Mouse (Mus musculus): Measurements from ENCODE around the gene Abt1. TPM values are rescaled to one million over a fixed set of nuclear protein-coding genes. Genes with fewer than 3 reads are reported as not detected.

Gene Abt1
- 1 to 10 TPM; 8.3 to 8.9 TPM for total RNA-seq (2021)

GRCm38 (mm10) chr13:23423286-23424051, at the start of gene Abt1:
Gene Abt1 (minus strand): TSS chr13:23423866.
- DNase-seq (ENCODE audit: low spot score in 2 of 2), result peak; percentile 96
- intact Hi-C loops (cut with DNase I), result loop anchor here (1.0 kb wide), 1 partner anchor 101 kb away; no protein-coding TSS in a partner anchor

- intact Hi-C loops (cut with DNase I), result loop anchor here (5.0 kb wide), 1 partner anchor 35 kb away; no protein-coding TSS in a partner anchor
These were observed 43.2 kb upstream of the Abt1 start for GRCm38 (mm10) chr13:23466911-23467310.

DNA sequence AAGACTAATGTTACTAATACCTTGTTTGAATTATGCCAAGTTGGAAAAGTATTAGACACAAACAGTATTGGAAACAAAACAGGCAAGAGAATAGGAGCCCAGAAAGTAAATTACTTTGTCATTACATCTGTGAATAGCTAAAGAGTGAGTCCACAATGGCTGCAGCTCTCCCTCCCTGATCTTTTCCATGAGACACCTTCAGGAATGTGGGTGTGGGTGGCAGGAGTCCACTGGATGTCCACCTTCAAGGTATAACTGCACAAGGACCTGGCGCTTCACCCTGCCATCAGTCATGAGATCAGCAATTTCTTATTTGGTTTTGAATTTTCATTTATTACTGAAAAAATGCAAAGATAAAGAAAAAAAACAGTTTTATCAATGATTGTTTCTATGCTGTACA, 42.6 kb upstream of the Abt1 start:
- no peak for DNase-seq (ENCODE audit: low spot score in 2 of 2)
- intact Hi-C loops (cut with DNase I), result loop anchor here (5.0 kb wide), 1 partner anchor 36 kb away; no protein-coding TSS in a partner anchor

More at GRCm38 (mm10) chr13:23466911-23467310, 43.2 kb upstream of the Abt1 start:
- DNase-seq (ENCODE audit: low spot score in 2 of 2), result peak; percentile 73 to 83

- intact Hi-C loops (cut with DNase I), result loop anchor here (5.0 kb wide), 1 partner anchor 37 kb away; no protein-coding TSS in a partner anchor
- DNase-seq (ENCODE audit: low spot score in 2 of 2), result peak in 1 of 2 experiments; percentile 11
These were observed 42.0 kb upstream of the Abt1 start, which contains the start of gene Btn1a1 for GRCm38 (mm10) chr13:23465600-23466109. Gene Btn1a1 (minus strand): TSS chr13:23465901.

GRCm38 (mm10) chr13:23464841-23465366, 41.2 kb upstream of the Abt1 start:
- intact Hi-C loops (cut with DNase I), result loop anchor here (5.0 kb wide), 1 partner anchor 37 kb away; no protein-coding TSS in a partner anchor
- DNase-seq (ENCODE audit: low spot score in 2 of 2), result peak in 1 of 2 experiments; percentile 10

GRCm38 (mm10) chr13:23464224-23464637, 40.6 kb upstream of the Abt1 start:
- peak; percentile 31 for DNase-seq (ENCODE audit: low spot score in 2 of 2)
- intact Hi-C loops (cut with DNase I), result no loop called here

- intact Hi-C loops (cut with DNase I), result no loop called here
- peak; percentile 85 to 94 for DNase-seq (ENCODE audit: low spot score in 2 of 2)
These were observed 39.9 kb upstream of the Abt1 start for GRCm38 (mm10) chr13:23463381-23464223.

- DNase-seq (ENCODE audit: low spot score in 2 of 2), result no peak
- intact Hi-C loops (cut with DNase I), result no loop called here
These were observed 39.0 kb upstream of the Abt1 start for GRCm38 (mm10) chr13:23462669-23463068.

- no peak for DNase-seq (ENCODE audit: low spot score in 2 of 2)
- intact Hi-C loops (cut with DNase I), result no loop called here
These were observed 38.4 kb upstream of the Abt1 start for GRCm38 (mm10) chr13:23462063-23462462.

DNA sequence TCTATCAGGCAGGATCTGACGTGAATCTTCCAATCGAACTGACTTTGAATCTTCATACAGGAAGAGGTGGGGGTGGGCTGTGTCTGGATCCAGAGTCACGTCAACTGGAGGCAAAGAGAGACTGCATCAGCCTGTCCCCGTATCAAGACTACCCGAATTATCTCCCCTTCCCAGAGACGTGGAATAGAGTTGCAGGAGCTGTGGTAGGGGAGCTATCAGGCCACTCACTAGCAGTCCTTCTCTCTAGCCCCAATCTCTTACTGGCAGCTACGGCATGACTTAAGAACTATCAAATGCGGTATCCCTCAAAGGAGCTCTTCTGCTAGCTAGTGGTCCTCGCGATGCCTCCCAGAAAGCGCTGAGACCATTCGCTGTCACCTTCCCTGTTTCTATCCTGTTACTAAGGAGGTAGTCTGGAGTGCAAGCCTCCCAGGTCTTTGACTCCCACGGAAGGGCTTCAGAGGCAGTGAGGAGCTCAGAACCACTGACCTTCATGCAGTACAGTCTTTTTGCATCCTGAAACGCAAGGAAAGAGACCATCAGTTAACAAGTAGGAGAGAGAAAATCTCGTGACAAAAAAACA, 35.7 kb upstream of the Abt1 start:
- DNase-seq (ENCODE audit: low spot score in 2 of 2), result no peak
- intact Hi-C loops (cut with DNase I), result no loop called here

DNA sequence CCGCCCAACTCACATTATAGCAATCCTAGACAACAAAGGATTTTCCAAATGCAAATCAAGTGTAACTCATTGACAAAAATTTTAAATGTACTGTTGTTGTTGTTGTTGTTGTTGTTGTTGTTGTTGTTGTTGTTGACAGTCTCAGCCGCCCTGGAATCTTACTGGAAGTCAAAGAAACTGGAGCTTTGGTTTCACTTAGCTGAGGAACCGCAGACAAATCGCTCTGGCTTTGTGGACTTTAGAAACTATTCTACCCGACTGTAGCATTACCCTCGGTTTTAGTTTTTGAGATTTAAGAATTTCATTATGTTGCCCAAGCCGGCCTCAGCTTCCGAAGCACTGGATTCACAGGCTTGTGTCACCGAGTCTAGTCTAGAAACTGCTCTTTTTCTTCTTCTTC, 30.3 kb upstream of the Abt1 start:
- DNase-seq (ENCODE audit: low spot score in 2 of 2), result no peak
- intact Hi-C loops (cut with DNase I), result no loop called here

GRCm38 (mm10) chr13:23453362-23453862, 29.7 kb upstream of the Abt1 start:
- intact Hi-C loops (cut with DNase I), result no loop called here
- DNase-seq (ENCODE audit: low spot score in 2 of 2), result peak; percentile 82 to 90

DNA sequence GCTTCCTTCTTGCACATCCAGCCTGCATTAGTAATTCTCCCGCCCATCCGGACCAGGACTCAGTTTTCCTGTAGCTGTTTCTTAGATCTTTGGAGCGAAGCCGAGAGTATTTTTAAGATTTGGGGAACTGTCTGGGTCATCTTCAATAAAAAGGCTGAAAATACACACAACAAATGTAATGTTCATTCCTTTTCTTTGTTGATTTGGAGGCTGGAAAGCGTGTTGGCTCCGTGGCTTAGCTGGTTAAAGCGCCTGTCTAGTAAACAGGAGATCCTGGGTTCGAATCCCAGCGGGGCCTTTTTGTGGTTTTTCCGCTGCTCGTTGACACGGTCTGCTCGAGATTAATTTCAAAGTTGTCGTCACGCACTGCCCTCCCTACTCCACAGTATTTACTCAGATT, 26.7 kb upstream of the Abt1 start:
- intact Hi-C loops (cut with DNase I), result no loop called here
- peak; percentile 93 to 96 for DNase-seq (ENCODE audit: low spot score in 2 of 2)

DNA sequence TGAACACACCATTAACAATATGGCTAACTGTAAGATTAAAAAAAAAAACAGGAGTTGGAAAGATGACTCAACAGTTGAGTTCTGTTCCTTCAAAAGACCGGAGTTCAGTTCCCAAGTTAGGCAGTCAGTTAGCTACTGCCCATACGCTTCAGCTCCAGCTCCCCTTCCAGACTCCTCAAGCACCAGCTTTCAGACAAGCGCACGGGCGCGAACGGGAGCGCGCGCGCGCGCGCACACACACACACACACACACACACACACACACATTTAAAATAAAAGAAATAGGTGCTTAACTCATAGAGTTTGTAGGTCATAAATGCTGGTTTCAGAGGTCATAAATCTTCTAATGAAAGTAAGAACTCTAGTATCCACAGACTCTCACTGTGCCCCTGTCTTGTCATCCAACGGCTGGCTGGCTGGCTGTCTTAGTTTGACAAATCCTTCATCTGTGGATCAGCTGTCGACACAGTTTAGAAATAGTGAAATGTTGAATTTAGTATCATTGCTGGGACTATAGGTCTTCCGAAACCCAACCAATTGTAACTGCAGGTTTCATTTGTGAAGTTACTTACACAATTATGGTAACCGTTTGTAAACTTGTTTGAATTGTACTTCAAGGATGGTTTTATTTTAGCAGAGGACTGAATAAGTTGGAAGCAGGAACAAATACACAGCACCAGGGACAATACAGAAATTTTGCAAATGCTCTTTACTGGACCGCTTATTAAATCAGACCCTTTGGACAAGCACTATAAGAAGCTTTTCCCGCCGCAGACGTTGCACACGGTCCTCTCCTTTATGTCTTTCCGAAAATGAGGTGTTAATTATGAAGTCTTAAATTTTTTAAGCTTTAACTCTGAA, 25.8 kb upstream of the Abt1 start:
- intact Hi-C loops (cut with DNase I), result loop anchor here (5.0 kb wide), 3 partner anchors 1422 to 1737 kb away; no protein-coding TSS in a partner anchor

GRCm38 (mm10) chr13:23448758-23449157, 25.1 kb upstream of the Abt1 start:
- intact Hi-C loops (cut with DNase I), result loop anchor here (5.0 kb wide), 3 partner anchors 1421 to 1736 kb away; no protein-coding TSS in a partner anchor
- DNase-seq (ENCODE audit: low spot score in 2 of 2), result no peak

More for the DNA sequence above, 25.8 kb upstream of the Abt1 start:
- peak; percentile 72 to 78 for DNase-seq (ENCODE audit: low spot score in 2 of 2)

- peak; percentile 89 to 94 for DNase-seq (ENCODE audit: low spot score in 2 of 2)
- intact Hi-C loops (cut with DNase I), result loop anchor here (2.0 to 5.0 kb wide), 4 partner anchors 16 to 1734 kb away; no protein-coding TSS in a partner anchor
These were observed 22.9 kb upstream of the Abt1 start for GRCm38 (mm10) chr13:23446498-23446952.

DNA sequence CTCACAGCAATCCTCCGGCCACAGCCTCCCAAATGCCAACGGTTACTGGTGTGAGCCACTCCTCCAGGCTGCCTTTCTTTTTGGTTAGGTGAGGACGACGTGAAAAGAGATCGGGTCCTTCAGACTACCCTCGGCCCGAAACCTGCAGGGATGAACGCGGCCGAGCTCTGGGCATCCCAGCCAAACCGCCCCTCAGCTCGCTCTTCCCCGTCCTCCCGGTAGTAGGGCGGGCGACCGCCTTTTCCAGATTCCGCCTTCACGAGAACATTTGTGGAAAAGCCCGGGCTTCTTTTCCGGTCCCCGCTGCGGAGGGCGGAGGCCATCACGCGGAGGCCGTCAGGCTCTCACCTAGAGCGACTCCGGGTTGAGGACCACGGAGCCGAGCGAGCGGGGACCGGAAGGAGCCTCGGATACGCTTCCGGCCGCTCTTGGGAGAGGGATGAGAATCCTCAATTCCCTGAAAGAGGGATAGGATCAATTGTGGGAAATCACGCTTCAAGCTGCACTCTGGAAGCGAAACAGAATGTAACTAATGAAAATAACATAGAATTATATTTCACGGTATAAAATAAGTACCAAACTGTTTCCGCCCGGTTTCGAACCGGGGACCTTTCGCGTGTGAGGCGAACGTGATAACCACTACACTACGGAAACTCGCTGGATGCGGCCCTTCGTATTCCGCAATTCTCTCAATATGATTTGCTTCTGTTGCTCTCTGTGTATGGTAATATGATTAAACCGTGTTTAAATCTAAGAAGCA, 22.1 kb upstream of the Abt1 start:
- DNase-seq (ENCODE audit: low spot score in 2 of 2), result peak; percentile 92 to 95
- intact Hi-C loops (cut with DNase I), result loop anchor here (2.0 to 5.0 kb wide), 4 partner anchors 15 to 1733 kb away; no protein-coding TSS in a partner anchor

All from left cerebral cortex, postnatal 25 days (tissue).